Mouse (Mus musculus): ENCODE measurements around the gene Rpap3. TPM values are rescaled to one million over a fixed set of nuclear protein-coding genes. Genes with fewer than 3 reads are reported as not detected.

Rpap3 gene
- total RNA-seq, 2 experiments from 2014 or later: 26.6 to 28.4 TPM

DNA sequence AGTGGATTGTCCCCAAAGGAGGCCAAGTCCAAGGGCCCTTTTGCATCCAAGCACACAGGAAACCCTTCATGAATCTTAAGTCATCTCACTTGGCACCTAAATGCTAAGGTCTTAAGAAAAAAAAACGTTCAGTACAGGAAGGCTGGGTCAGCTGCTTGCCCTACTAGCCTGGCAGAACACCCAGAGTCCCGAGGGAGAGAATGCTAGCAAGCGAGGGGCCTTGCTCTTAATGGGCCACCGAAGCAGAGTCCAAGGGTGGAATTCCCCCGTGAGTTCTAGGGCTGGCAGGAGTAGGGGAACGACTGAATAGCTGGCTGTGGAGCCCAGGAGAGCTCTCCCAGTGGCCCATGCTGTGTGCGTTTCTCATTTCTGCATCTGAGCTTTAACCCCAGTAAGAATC, 23.2 kb upstream of the Rpap3 start:
- intact Hi-C loops (cut with DNase I): loop anchor here (5.0 kb wide), 1 partner anchor 297 kb away; no protein-coding TSS in a partner anchor
- no peak overlapping the region for H3K27ac ChIP-seq
- peak in 1 of 2 experiments; percentile 47 for DNase-seq (ENCODE audit: extremely low spot score in 1 of 2, low spot score in 2 of 2)
- no peak for TF ChIP-seq CTCF (IDR thresholded peaks at IDR 0.05)
- no peak overlapping the region for H3K4me3 ChIP-seq

DNA sequence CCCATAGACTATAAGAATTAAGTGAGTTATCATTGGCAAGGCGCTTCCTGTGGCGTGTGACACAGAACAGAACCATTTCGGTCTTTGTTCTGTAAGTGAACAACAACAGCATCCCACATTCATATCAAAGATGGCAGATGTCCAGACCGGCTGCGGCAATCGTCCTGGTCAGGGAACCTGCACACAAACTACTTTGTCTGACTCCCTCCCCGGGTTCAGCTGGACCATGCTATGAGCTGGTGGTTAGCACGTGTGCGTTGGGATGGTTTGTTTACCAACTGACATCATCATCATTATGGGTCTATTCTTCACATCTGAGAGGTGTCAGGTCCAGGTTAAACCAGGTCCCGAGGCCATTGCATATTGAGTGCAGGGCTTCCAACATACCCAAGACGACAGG, 22.8 kb upstream of the Rpap3 start:
- intact Hi-C loops (cut with DNase I): loop anchor here (5.0 kb wide), 1 partner anchor 296 kb away; no protein-coding TSS in a partner anchor
- no peak for TF ChIP-seq CTCF (IDR thresholded peaks at IDR 0.05)
- no peak overlapping the region for H3K4me3 ChIP-seq
- no peak for DNase-seq (ENCODE audit: extremely low spot score in 1 of 2, low spot score in 2 of 2)
- peak overlapping the region; percentile 15; the same call in 1 of the 2 replicates for H3K27ac ChIP-seq

DNA sequence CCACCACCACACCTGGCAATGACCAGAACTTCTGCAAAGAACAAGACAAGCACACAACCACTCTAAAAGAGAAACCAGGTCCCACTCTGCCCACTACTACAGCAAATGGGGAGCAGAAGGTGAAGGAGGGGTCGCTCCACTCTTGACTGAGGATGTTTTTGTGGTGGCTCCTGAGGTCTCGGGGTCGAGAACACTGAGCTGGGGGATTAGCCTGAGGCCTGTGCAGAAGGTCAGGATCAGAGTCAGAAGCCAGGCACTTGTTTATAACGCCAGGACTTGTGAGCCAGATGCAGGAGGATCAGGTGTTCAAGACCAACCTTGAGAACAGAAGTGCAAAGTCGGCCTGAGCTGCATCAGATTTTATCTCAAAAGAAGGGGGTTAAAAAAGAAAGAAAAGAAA, 21.9 kb upstream of the Rpap3 start:
- TF ChIP-seq CTCF (IDR thresholded peaks at IDR 0.05): no peak
- no peak overlapping the region for H3K27ac ChIP-seq
- intact Hi-C loops (cut with DNase I): loop anchor here (5.0 kb wide), 1 partner anchor 295 kb away; no protein-coding TSS in a partner anchor
- H3K4me3 ChIP-seq: no peak overlapping the region
- DNase-seq (ENCODE audit: extremely low spot score in 1 of 2, low spot score in 2 of 2): no peak

DNA sequence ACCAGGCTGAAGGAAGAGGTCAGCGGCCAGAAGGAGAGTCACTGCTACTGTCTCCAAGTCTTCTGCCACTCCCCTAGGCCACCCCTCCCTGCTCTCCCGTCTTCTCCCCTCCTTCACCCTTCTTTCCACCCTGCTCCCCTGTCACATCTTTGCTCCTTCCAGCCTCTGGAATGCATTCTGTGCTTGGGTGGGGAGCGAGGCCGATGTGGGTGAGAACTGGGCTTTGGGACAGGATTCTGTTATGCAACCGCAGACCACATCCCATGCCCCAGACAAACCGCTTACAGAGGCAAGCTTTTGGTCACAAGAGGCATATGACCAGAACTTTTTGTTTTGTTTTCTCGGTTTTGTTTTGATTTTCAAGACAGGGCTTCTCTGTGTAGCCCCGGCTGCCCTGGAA, 21.4 kb upstream of the Rpap3 start:
- Histone ChIP-seq H3K4me3 (no peak overlapping the region), H3K27ac (no peak overlapping the region)
- intact Hi-C loops (cut with DNase I): loop anchor here (5.0 kb wide), 1 partner anchor 295 kb away; no protein-coding TSS in a partner anchor
- no peak for TF ChIP-seq CTCF (IDR thresholded peaks at IDR 0.05)
- DNase-seq (ENCODE audit: extremely low spot score in 1 of 2, low spot score in 2 of 2): no peak

DNA sequence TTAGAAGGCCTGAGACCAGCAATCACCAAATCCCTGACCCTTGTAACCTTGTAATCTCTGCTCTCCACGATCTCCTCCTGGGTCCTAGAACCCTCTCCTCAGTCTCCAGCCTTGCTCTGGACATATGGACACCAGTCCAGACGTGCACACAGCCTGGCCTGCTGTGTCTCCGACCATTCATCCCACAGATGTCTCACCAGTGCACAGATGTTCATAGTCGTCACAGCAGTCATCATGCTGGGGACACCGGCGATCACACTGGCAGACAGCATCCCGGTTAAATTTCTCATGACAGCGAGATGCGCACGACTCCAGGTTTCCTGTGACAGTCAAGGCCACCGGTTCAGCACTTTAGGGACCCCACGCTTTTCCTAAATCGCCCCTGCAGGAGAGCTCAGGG, 20.7 kb upstream of the Rpap3 start:
- no peak overlapping the region for H3K27ac ChIP-seq
- TF ChIP-seq CTCF (IDR thresholded peaks at IDR 0.05): no peak
- H3K4me3 ChIP-seq: no peak overlapping the region
- intact Hi-C loops (cut with DNase I): loop anchor here (5.0 kb wide), 1 partner anchor 294 kb away; no protein-coding TSS in a partner anchor
- no peak for DNase-seq (ENCODE audit: extremely low spot score in 1 of 2, low spot score in 2 of 2)

DNA sequence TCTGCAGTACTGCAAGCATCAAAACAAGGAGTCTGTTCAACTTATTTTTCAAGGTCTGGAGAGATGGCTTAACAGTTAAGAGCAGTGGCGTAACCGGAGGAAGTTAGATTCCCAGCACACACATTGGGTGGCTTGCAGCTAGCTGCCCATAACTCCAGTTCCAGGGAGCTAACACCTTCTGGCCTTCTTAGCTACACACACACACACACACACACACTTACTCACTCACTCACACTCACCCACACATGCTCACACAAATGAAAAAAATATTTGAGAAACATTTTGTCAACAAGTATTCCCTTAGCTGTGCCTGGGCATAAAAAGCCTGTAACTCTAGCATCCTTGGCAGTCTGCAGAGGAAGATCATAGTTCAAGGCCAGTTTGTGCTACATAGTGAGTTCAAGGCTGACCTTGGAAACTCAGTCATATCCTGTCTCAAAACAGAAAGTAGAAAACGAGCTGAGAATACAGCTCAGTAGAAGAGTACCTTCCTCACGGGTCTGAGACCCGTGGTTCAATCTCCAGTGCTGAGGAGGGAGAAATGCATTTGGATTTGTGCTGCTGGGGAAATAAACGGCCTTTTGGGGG, 19.7 kb upstream of the Rpap3 start:
- intact Hi-C loops (cut with DNase I): loop anchor here (5.0 kb wide), 1 partner anchor 293 kb away; no protein-coding TSS in a partner anchor
- H3K27ac ChIP-seq: no peak overlapping the region
- TF ChIP-seq CTCF (IDR thresholded peaks at IDR 0.05): no peak
- H3K4me3 ChIP-seq: no peak overlapping the region
- no peak for DNase-seq (ENCODE audit: extremely low spot score in 1 of 2, low spot score in 2 of 2)

DNA sequence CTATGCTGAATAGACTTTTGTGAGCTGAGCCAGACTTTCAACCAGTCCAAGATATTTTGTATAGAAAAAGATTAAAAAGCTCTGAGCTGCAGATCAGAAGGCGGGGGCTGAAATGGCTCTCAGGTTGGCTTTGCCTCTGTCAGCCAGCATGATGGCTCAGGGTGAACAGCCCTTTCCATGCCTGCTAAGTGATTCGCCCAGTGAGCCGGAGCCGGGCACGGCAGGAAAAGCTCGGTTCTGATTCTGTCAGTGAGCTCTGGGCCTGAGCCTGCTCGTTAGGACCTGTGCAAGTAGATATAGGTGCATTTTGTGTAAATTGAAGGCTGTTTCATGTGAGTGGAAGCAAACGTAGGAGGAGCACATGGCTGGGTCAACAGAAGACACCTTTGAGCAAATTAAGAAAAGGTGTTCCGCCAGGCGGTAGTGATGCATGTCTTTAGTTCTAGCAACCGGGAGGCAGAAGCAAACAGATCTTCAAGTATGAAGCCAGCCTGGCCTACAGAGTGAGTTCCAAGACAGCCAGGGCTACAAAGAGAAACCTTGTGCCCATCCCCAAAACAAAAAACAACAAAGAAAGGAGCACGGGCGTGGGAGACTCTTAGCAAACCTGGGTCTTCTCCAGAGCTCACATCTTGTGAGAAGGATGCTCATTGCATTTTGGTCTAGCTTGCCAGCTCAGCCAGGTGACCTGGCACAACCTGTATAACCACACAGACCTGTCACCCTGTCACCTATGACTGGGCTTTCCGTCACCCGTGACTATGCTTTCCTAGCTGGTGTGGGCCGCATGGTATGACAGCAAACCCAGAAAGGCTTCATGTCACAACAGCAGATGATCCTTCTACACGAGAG, 18.9 kb upstream of the Rpap3 start:
- intact Hi-C loops (cut with DNase I): loop anchor here (5.0 kb wide), 1 partner anchor 292 kb away; no protein-coding TSS in a partner anchor
- no peak for TF ChIP-seq CTCF (IDR thresholded peaks at IDR 0.05)
- no peak overlapping the region for H3K4me3 ChIP-seq
- DNase-seq (ENCODE audit: extremely low spot score in 1 of 2, low spot score in 2 of 2): no peak
- H3K27ac ChIP-seq: peak overlapping the region; percentile 36; the same call in 1 of the 2 replicates

DNA sequence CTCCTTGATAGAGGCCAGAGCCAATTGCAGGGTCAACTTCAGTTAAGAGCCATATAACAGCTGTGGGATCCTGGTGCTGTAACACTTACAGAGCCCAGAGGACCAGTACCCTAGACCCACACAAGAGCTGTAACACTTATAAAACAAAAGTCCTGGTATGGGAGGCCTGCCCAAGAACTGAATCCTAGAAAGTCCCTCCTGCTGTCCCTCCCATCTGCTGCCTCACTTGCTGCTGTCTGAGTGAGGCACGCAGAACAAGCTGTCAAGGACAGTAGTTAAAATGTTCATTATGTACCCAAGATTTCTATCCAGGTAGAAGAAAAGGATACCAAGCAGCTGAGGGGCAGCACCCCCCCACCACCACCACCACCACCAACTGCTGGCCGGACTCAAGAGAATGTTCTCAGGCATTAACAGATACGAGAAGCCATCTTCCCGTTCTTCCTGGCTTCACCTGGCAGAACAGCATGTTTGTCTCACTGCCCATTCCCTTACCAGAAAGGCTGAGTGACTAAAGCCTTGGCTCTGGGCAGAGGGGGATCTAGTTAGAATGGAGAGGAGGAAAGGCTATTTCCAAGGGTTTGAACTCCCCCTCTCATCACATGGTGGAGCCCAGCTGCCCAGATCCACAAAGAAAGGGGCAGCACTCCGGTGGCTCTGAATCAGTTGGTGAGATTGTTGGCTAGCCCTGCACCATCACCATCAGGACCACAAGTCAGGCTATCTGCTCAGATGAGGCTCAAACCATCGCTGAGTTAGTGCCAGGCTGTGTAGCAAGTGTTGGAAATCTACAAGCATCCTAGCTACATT, 18.1 kb upstream of the Rpap3 start:
- H3K27ac ChIP-seq: peak overlapping the region; percentile 36; the same call in 1 of the 2 replicates
- no peak for DNase-seq (ENCODE audit: extremely low spot score in 1 of 2, low spot score in 2 of 2)
- no peak for TF ChIP-seq CTCF (IDR thresholded peaks at IDR 0.05)

DNA sequence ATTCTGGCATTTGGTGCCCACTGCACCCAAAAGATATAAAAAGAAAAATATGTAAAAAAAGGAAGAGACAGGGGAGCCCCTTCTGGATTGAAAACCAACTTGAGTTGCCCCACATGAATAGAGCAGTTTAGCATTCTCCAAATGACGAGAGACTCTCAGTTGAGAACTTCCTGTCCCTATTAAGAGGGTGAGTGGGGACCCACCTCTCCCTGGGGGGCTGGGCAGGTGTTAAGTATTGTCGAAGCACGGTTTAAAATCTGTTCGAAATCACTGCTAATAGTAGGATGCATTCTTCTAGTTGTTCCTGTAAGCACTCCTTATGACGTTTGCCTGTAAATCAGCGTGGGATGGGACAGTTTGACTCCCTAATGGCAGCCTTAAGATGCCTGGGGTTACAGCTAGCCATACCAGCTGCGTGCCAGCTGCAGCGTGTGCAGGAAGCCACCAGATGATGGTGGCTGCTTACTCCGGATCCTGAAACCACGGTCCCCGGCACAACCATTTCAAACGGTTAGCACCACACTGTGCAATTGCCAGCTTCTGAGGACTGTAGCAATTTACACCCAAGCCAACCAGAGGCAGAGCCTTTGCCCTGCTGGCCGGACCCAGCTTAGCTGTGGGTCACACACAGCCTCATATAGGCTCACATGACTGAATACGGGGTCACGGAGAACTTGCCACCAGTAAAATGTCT, 15.5 kb upstream of the Rpap3 start:
- no peak for DNase-seq (ENCODE audit: extremely low spot score in 1 of 2, low spot score in 2 of 2)
- Histone ChIP-seq H3K4me3 (no peak overlapping the region), H3K27ac (no peak overlapping the region; the same call in 1 of the 2 replicates)
- intact Hi-C loops (cut with DNase I): no loop called here
- no peak for TF ChIP-seq CTCF (IDR thresholded peaks at IDR 0.05)

More for the DNA sequence above, 18.1 kb upstream of the Rpap3 start:
- intact Hi-C loops (cut with DNase I): no loop called here
- H3K4me3 ChIP-seq: no peak overlapping the region

DNA sequence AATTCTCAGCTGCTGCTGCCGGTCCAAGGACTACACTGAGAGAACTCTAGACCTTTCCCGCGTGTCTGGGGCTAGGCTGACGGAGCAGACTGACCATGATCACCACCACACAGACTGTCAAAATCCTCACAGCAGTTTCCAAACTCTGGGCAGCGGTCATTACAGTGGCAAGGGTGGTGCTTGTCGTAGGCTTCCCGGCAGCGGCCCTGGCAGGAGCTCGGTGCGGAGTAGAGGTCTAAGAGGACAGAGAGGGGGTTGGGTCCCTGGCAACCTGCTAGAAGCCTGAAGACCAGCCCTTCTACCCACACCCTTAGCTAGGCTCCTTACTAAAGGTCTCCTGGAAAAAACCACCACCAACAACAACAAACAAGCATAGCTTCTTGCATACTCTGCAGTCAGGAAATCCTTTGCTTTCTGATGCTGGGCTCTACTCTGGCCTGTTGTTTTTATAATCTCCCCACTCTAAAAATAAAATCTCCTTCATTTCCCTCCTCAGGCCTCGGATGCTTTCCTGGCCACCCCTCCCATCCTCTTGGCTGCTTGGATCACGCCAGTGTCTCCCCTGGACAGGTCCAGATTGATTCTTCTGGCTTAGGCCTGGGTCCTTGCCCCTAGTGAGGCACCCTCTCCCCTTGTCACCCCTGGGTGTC, 14.5 kb upstream of the Rpap3 start:
- intact Hi-C loops (cut with DNase I): no loop called here
- TF ChIP-seq CTCF (IDR thresholded peaks at IDR 0.05): no peak
- no peak for DNase-seq (ENCODE audit: extremely low spot score in 1 of 2, low spot score in 2 of 2)
- peak overlapping the region; percentile 74; the same call in 1 of the 2 replicates for H3K27ac ChIP-seq
- H3K4me3 ChIP-seq: no peak overlapping the region

Data from left cerebral cortex, adult 2 months (tissue).